8 mouse cellular contexts compared by ENCODE assay signal in the genomic region with DNA sequence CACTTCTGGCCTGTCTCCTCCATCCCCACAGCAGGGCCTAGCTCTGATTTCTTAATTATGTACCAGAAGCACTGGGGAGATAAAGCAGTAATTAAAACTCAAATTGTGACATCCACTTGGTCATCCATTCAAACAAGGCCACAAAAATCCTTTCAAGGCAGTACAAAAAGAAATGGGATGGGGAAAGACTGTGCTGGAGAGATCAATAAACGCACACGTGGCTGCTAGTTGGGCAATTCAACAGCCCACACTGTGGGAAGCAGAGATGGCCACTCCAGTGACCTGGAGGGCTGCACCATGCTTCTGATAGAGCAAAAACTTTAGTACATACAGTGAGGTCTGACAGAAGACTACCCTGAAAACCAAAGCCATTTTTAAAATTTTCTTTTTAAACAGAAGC. TPM values are rescaled to one million over a fixed set of nuclear protein-coding genes. Genes with fewer than 3 reads are reported as not detected.
A peak's percentile ranks its signal among the peaks of the same experiment; 100 is the strongest.
DNase-seq lines count a peak whose midpoint lies in the region; ATAC-seq lines count a peak whose summit lies in the region.
"Had no signal": no experiment of that assay in that cellular context is flagged by ENCODE, and none has a peak within 500 bp of the region (broad histone marks: within the 10 kb centered on the region; RNA-seq: fewer than 3 reads in every experiment).

No protein-coding gene starts in this region.

- peak overlapping the region; percentile 65; the same call in 1 of the 2 replicates for H3K4me3 ChIP-seq in embryonic facial prominence, embryonic 13.5 days
- peak overlapping the region; percentile 84 for H3K4me3 ChIP-seq in hindbrain, embryonic 15.5 days
- peak overlapping the region; percentile 74 for H3K4me3 ChIP-seq in midbrain, embryonic 12.5 days

- no peak overlapping the region for H3K27ac ChIP-seq in embryonic facial prominence, embryonic 13.5 days
- H3K27ac ChIP-seq in hindbrain, embryonic 15.5 days (replicated peaks): no peak overlapping the region
- no peak overlapping the region for H3K27ac ChIP-seq in midbrain, embryonic 12.5 days (replicated peaks)

- WGBS in embryonic facial prominence, embryonic 13.5 days: 51% methylated on average over 2 of the region's 2 CpGs
- WGBS in hindbrain, embryonic 15.5 days: 24% methylated on average over 2 of the region's 2 CpGs
- WGBS in midbrain, embryonic 12.5 days: 35% methylated on average over 2 of the region's 2 CpGs

- H3K36me3 ChIP-seq in embryonic facial prominence, embryonic 13.5 days: peaks cover 15% of the 10 kb centered on the region
- peaks cover 14% of the 10 kb centered on the region for H3K36me3 ChIP-seq in hindbrain, embryonic 15.5 days
- H3K36me3 ChIP-seq in midbrain, embryonic 12.5 days: peaks cover 9% of the 10 kb centered on the region; the same call in 1 of the 2 replicates

- no peaks in the 10 kb centered on the region for H3K27me3 ChIP-seq in embryonic facial prominence, embryonic 13.5 days
- H3K27me3 ChIP-seq in hindbrain, embryonic 15.5 days: no peaks in the 10 kb centered on the region
- no peaks in the 10 kb centered on the region for H3K27me3 ChIP-seq in midbrain, embryonic 12.5 days

- H3K4me2 ChIP-seq in embryonic facial prominence, embryonic 13.5 days: peak overlapping the region; percentile 80
- peak overlapping the region; percentile 64 for H3K4me2 ChIP-seq in hindbrain, embryonic 15.5 days
- peak overlapping the region; percentile 62 for H3K4me2 ChIP-seq in midbrain, embryonic 12.5 days (replicated peaks)

- ATAC-seq in embryonic facial prominence, embryonic 13.5 days (ENCODE audit: insufficient number of reproducible peaks, insufficient read depth, low FRiP score, low TSS enrichment, low read depth): no peak
- ATAC-seq in hindbrain, embryonic 15.5 days (ENCODE audit: low FRiP score, low read depth): no peak
- ATAC-seq in midbrain, embryonic 12.5 days (ENCODE audit: low FRiP score, low read depth): no peak

- no peak overlapping the region for H3K9ac ChIP-seq in embryonic facial prominence, embryonic 13.5 days
- H3K9ac ChIP-seq in hindbrain, embryonic 15.5 days: 0 out of 2 replicates have a peak overlapping the region, but pooled peaks have one; percentile 88
- 0 out of 2 replicates have a peak overlapping the region, but pooled peaks have one; percentile 69 for H3K9ac ChIP-seq in midbrain, embryonic 12.5 days (replicated peaks)

- H3K9me3 ChIP-seq in embryonic facial prominence, embryonic 13.5 days: no peaks in the 10 kb centered on the region
- no peaks in the 10 kb centered on the region for H3K9me3 ChIP-seq in hindbrain, embryonic 15.5 days
- H3K9me3 ChIP-seq in midbrain, embryonic 12.5 days: no peaks in the 10 kb centered on the region

- peak; percentile 7 for DNase-seq in Muller cell, postnatal 12 days (ENCODE audit: inconsistent ontology term)
- DNase-seq in left cerebral cortex, adult 9 months (ENCODE audit: low spot score in 2 of 2): no peak
- no peak for DNase-seq in ovary, adult 18-20 months (ENCODE audit: low spot score)
- no peak for DNase-seq in yolk sac, embryonic 10.5 days (ENCODE audit: low spot score)
- DNase-seq: kidney, postnatal 10 days had no signal

- peaks cover 18% of the 10 kb centered on the region for H3K4me1 ChIP-seq in embryonic facial prominence, embryonic 13.5 days
- H3K4me1 ChIP-seq in hindbrain, embryonic 15.5 days (replicated peaks): peaks cover 31% of the 10 kb centered on the region
- H3K4me1 ChIP-seq in midbrain, embryonic 12.5 days: peaks cover 11% of the 10 kb centered on the region

RNA-seq across cellular contexts. Expression of gene Paqr3, which starts 1.3 kb away (rescaled TPM):
- polyA plus RNA-seq in embryonic facial prominence, embryonic 13.5 days (2015; fragmentation: Nextera tagmentation; extraction: Ambion mirVana): 6.1 and 6.5 TPM in 2 replicates
- polyA plus RNA-seq in hindbrain, embryonic 15.5 days (2015; fragmentation: Nextera tagmentation; extraction: Ambion mirVana): 17.9 and 20.4 TPM in 2 replicates
- polyA plus RNA-seq in midbrain, embryonic 12.5 days (2016; fragmentation: Nextera tagmentation; extraction: Ambion mirVana): 17.9 and 20.0 TPM in 2 replicates
